Mouse (Mus musculus) midbrain, embryonic 14.5 days (tissue): ENCODE results near the gene Acer2. TPM values are rescaled to one million over a fixed set of nuclear protein-coding genes. Genes with fewer than 3 reads are reported as not detected.

Experiments used
- ATAC-seq: fragments of 200-750 bp; cut with Nextera tagmentation; 2 replicates; pipeline ENCODE4 v1.8.0; 2017; ENCODE audit warnings: moderate number of reproducible peaks, moderate library complexity; ENCODE audit not compliant: low FRiP score, low TSS enrichment
- DNase-seq: peaks from one replicate; pipeline ENCODE4 v3.0.0-alpha.2; 2015
- H3K27ac ChIP-seq: fragments of 300-500 bp; sonication (generic); replicated peaks from 2 replicates; pipeline ENCODE4 v1.5.1; 2014; ENCODE audit warnings: mild to moderate bottlenecking, low read depth, low read length, moderate library complexity
- H3K27me3 ChIP-seq: fragments of 300-500 bp; sonication (generic); 2 replicates; pipeline ENCODE4 v1.6.1; 2014; ENCODE audit warnings: low read length, control low read depth, mixed read lengths; ENCODE audit not compliant: control insufficient read depth, insufficient read depth
- H3K36me3 ChIP-seq: fragments of 300-500 bp; sonication (generic); 2 replicates; pipeline ENCODE4 v1.6.1; 2014; ENCODE audit warnings: low read length, control low read depth; ENCODE audit not compliant: control insufficient read depth, insufficient read depth
- H3K4me1 ChIP-seq: fragments of 300-500 bp; sonication (generic); 2 replicates; pipeline ENCODE4 v1.6.1; 2014; ENCODE audit warnings: mild to moderate bottlenecking, antibody characterized with exemption, low read length, control low read depth; ENCODE audit not compliant: control insufficient read depth, insufficient read depth
- H3K4me2 ChIP-seq: fragments of 300-500 bp; sonication (generic); 2 replicates; pipeline ENCODE4 v1.6.1; 2014; ENCODE audit warnings: mild to moderate bottlenecking, low read length, moderate library complexity
- H3K4me3 ChIP-seq: fragments of 300-500 bp; sonication (generic); replicated peaks from 2 replicates; pipeline ENCODE4 v1.5.1; 2014; ENCODE audit warnings: low read depth, low read length
- H3K9ac ChIP-seq: fragments of 300-500 bp; sonication (generic); replicated peaks from 2 replicates; pipeline ENCODE4 v1.6.1; 2014; ENCODE audit warnings: mild to moderate bottlenecking, low read length, moderate library complexity
- H3K9me3 ChIP-seq: fragments of 300-500 bp; sonication (generic); 2 replicates; pipeline ENCODE4 v1.6.1; 2016; ENCODE audit warnings: low read length, control low read depth, mixed read lengths; ENCODE audit not compliant: control insufficient read depth
- WGBS: fragments of 180-500 bp; shearing (Covaris S2); extraction: QIAGEN DNeasy Blood & Tissue Kit; methylation state at CpG from one replicate; pipeline ENCODE4 v1.1.7; 2014; 5-methylcytosine and 5-hydroxymethylcytosine counted together
- polyA plus RNA-seq: library from polyadenylated mRNA; unstranded; fragments of >200 nt; fragmentation: Nextera tagmentation; extraction: Ambion mirVana; gene quantifications from 2 replicates; pipeline ENCODE4 v1.2.1, GENCODE M21; 2014

Gene Acer2
- polyA plus RNA-seq, 1 experiment from 2014 or later = 26.8 TPM

- Histone ChIP-seq H3K36me3 (no peaks in the 10 kb centered on the region), H3K9me3 (no peaks in the 10 kb centered on the region), H3K4me2 (no peak overlapping the region), H3K9ac (no peak overlapping the region), H3K27ac (no peak overlapping the region), H3K27me3 (no peaks in the 10 kb centered on the region), H3K4me1 (no peaks in the 10 kb centered on the region), H3K4me3 (no peak overlapping the region)
- ATAC-seq (no peak), DNase-seq (no peak)
- WGBS = 85% methylated on average over 4 of the region's 4 CpGs
Measured at GRCm38 (mm10) chr4:86955448-86955847, 81.3 kb downstream of the Acer2 start.

GRCm38 (mm10) chr4:86957576-86958411, 83.6 kb downstream of the Acer2 start:
- ATAC-seq = peak; percentile 64; the same call in 1 of the 2 replicates
- no peaks in the 10 kb centered on the region for H3K9me3 ChIP-seq
- WGBS = 37% methylated on average over 14 of the region's 14 CpGs

GRCm38 (mm10) chr4:86977272-86977671, 103.1 kb downstream of the Acer2 start:
- Histone ChIP-seq H3K27ac (no peak overlapping the region), H3K4me2 (no peak overlapping the region), H3K36me3 (no peaks in the 10 kb centered on the region), H3K9me3 (0 out of 2 replicates have a peak, but pooled peaks cover 5% of the 10 kb centered on the region), H3K4me1 (no peaks in the 10 kb centered on the region), H3K9ac (no peak overlapping the region), H3K4me3 (no peak overlapping the region), H3K27me3 (no peaks in the 10 kb centered on the region)
- DNase-seq (no peak), ATAC-seq (no peak)
- WGBS = 90% methylated on average over 5 of the region's 5 CpGs

More at GRCm38 (mm10) chr4:86957576-86958411, 83.6 kb downstream of the Acer2 start:
- Histone ChIP-seq H3K4me2 (peak overlapping the region; percentile 20), H3K9ac (no peak overlapping the region), H3K27ac (no peak overlapping the region), H3K4me1 (no peaks in the 10 kb centered on the region), H3K36me3 (no peaks in the 10 kb centered on the region), H3K4me3 (no peak overlapping the region), H3K27me3 (no peaks in the 10 kb centered on the region)
- DNase-seq = peak; percentile 91

Other genes with a start within 250 kb of the Acer2 start
- gene Plin2, start 204.3 kb upstream of the Acer2 start, polyA plus RNA-seq = 30.9 and 41.3 TPM in 2 replicates
- gene Dennd4c, start 125.8 kb upstream of the Acer2 start, polyA plus RNA-seq = 3.9 and 5.1 TPM in 2 replicates
- 413 and 486 TPM in 2 replicates for gene Rps6, start 17.0 kb upstream of the Acer2 start, polyA plus RNA-seq